Mouse (Mus musculus): ENCODE data around the gene Lrrc4.

- no peak for TF ChIP-seq CTCF (IDR thresholded peaks at IDR 0.05; ENCODE audit: low read depth)
- no peak for TF ChIP-seq EP300 (optimal IDR thresholded peaks at IDR 0.05)
Observed at GRCm38 (mm10) chr6:28618299-28618698, 213.2 kb downstream of the Lrrc4 start.
